Mouse (Mus musculus) Patski (cell line): ENCODE results near the gene Rabgap1. TPM values are rescaled to one million over a fixed set of nuclear protein-coding genes. Genes with fewer than 3 reads are reported as not detected.

Experiments used
- ATAC-seq: fragments of 100-300 bp; one replicate; pipeline ENCODE4 v1.8.0; 2021
- CTCF ChIA-PET: fragments of 350-600 bp; sonication (Branson Sonifier 250); formaldehyde crosslinking; loops from one replicate; lab custom pipeline; 2022; ENCODE audit warnings: inconsistent platforms; lab: Charles Lee
- POLR2A ChIA-PET: fragments of 350-600 bp; sonication (Branson Sonifier 250); formaldehyde crosslinking; loops from one replicate; lab custom pipeline; 2022; ENCODE audit warnings: antibody characterized with exemption, inconsistent platforms; lab: Charles Lee
- DNase-seq: peaks from one replicate; pipeline ENCODE4 v3.0.0-alpha.2; 2011; ENCODE audit warnings: low read depth, low spot score
- H3K27me3 ChIP-seq: fragments of 371-371 bp; one replicate; pipeline ENCODE4 v1.5.1; 2021
- CTCF ChIP-seq: fragments of 100-300 bp; IDR thresholded peaks from one replicate; pipeline ENCODE4 v1.5.1; 2021
- in situ Hi-C: fragments of 300-500 bp; cut with MboI; formaldehyde crosslinking; loops from 3 replicates; pipeline ENCODE4 v1.11.1; 2018; ENCODE audit warnings: low pct_unique_long_range_greater_than_20kb, mixed read lengths
- polyA plus RNA-seq: library from polyadenylated mRNA; unstranded; gene quantifications from one replicate; pipeline ENCODE4 v1.2.3, GENCODE M21; 2021

Rabgap1 gene
- polyA plus RNA-seq = 55.9 TPM

GRCm38 (mm10) chr2:37442611-37443591, at the start of gene Rabgap1, which contains the start of the genes Zbtb26 and Zbtb6:
Gene Rabgap1, plus strand, starts transcription at chr2:37443279.
Gene Zbtb26, minus strand, starts transcription at chr2:37443135.
Gene Zbtb6, minus strand, starts transcription at chr2:37443171.
- DNase-seq (peak; percentile 73), ATAC-seq (peak; percentile 98)
- TF ChIP-seq CTCF = no peak
- in situ Hi-C loops = no loop called here
- ChIA-PET CTCF (interaction anchor here (1.0 kb wide), 1 partner anchor 16 kb away, joined by 3 read pairs; no protein-coding TSS in a partner anchor), POLR2A (interaction anchor here (0.5 to 1.2 kb wide), 3 partner anchors 11 to 95 kb away, joined by 3 to 4 read pairs (median 3); partner anchors contain the start of gene Rc3h2)
- H3K27me3 ChIP-seq = no peaks in the 10 kb centered on the region

GRCm38 (mm10) chr2:37395539-37395938, 47.5 kb upstream of the Rabgap1 start:
- no peak for DNase-seq
- in situ Hi-C loops = loop anchor here (25.0 kb wide), 1 partner anchor 1642 kb away; no protein-coding TSS in a partner anchor
- no peaks in the 10 kb centered on the region for H3K27me3 ChIP-seq
- ChIA-PET CTCF (interaction anchor here (1.8 kb wide), 1 partner anchor 14 kb away, joined by 3 read pairs; no protein-coding TSS in a partner anchor), POLR2A (no interaction called here)
- TF ChIP-seq CTCF = no peak
- ATAC-seq = no peak

GRCm38 (mm10) chr2:37421903-37422302, 21.2 kb upstream of the Rabgap1 start:
- in situ Hi-C loops = no loop called here
- no peak for ATAC-seq

GRCm38 (mm10) chr2:37422306-37423304, 20.5 kb upstream of the Rabgap1 start, which contains the start of gene Rc3h2:
Gene Rc3h2, minus strand, starts transcription at chr2:37422903.
- in situ Hi-C loops = no loop called here
- DNase-seq (peak; percentile 85), ATAC-seq (peak; percentile 98)
- H3K27me3 ChIP-seq = no peaks in the 10 kb centered on the region
- TF ChIP-seq CTCF = no peak
- ChIA-PET CTCF (no interaction called here), POLR2A (interaction anchor here (0.9 kb wide), 1 partner anchor 21 kb away, joined by 4 read pairs; the partner anchor contains the start of gene Rabgap1)

More at GRCm38 (mm10) chr2:37421903-37422302, 21.2 kb upstream of the Rabgap1 start:
- no peak for DNase-seq
- ChIA-PET CTCF (no interaction called here), POLR2A (no interaction called here)
- H3K27me3 ChIP-seq = no peaks in the 10 kb centered on the region
- TF ChIP-seq CTCF = no peak

- DNase-seq = no peak
- ChIA-PET CTCF (interaction anchor here (1.8 kb wide), 1 partner anchor 28 kb away, joined by 5 read pairs; no protein-coding TSS in a partner anchor), POLR2A (no interaction called here)
- ATAC-seq = no peak
- TF ChIP-seq CTCF = peak; percentile 27
- in situ Hi-C loops = no loop called here
- no peaks in the 10 kb centered on the region for H3K27me3 ChIP-seq
Measured at GRCm38 (mm10) chr2:37423671-37424070, 19.4 kb upstream of the Rabgap1 start.

- ChIA-PET POLR2A (interaction anchor here (1.7 kb wide), 1 partner anchor 21 kb away, joined by 3 read pairs; no protein-coding TSS in a partner anchor), CTCF (no interaction called here)
- TF ChIP-seq CTCF = no peak
- no peaks in the 10 kb centered on the region for H3K27me3 ChIP-seq
- DNase-seq (peak; percentile 55), ATAC-seq (peak; percentile 92)
- in situ Hi-C loops = no loop called here
Measured at GRCm38 (mm10) chr2:37430593-37431464, 12.2 kb upstream of the Rabgap1 start.

- CTCF ChIA-PET = no interaction called here
- no peak for ATAC-seq
- POLR2A ChIA-PET = interaction anchor here (1.7 kb wide), 1 partner anchor 20 kb away, joined by 3 read pairs; no protein-coding TSS in a partner anchor
- H3K27me3 ChIP-seq = no peaks in the 10 kb centered on the region
- in situ Hi-C loops = no loop called here
- DNase-seq = no peak
- no peak for TF ChIP-seq CTCF
Measured at GRCm38 (mm10) chr2:37431609-37432008, 11.5 kb upstream of the Rabgap1 start.

GRCm38 (mm10) chr2:37451667-37452375, 8.7 kb downstream of the Rabgap1 start:
- H3K27me3 ChIP-seq = no peaks in the 10 kb centered on the region
- ATAC-seq (peak; percentile 97), DNase-seq (peak; percentile 57)
- ChIA-PET POLR2A (interaction anchor here (0.6 to 1.1 kb wide), 3 partner anchors 18 to 177 kb away, joined by 3 read pairs; no protein-coding TSS in a partner anchor), CTCF (interaction anchor here (1.1 to 1.3 kb wide), 2 partner anchors 27 to 33 kb away, joined by 4 to 5 read pairs; no protein-coding TSS in a partner anchor)
- in situ Hi-C loops = no loop called here
- no peak for TF ChIP-seq CTCF
